Mouse (Mus musculus) limb, embryonic 15.5 days (tissue): ENCODE results near the gene Stard13. TPM values are rescaled to one million over a fixed set of nuclear protein-coding genes. Genes with fewer than 3 reads are reported as not detected.

Experiments used
- ATAC-seq: fragments of 200-750 bp; cut with Nextera tagmentation; 2 replicates; pipeline ENCODE4 v1.8.0; 2017; ENCODE audit warnings: low read depth, moderate TSS enrichment; ENCODE audit not compliant: insufficient number of reproducible peaks, low FRiP score, low TSS enrichment
- H3K27ac ChIP-seq: fragments of 300-500 bp; sonication (generic); 2 replicates; pipeline ENCODE4 v1.5.1; 2015; ENCODE audit warnings: moderate library complexity, mild to moderate bottlenecking, inconsistent platforms
- H3K27me3 ChIP-seq: fragments of 300-500 bp; sonication (generic); 2 replicates; pipeline ENCODE4 v1.6.1; 2015; ENCODE audit warnings: inconsistent platforms
- H3K36me3 ChIP-seq: fragments of 300-500 bp; sonication (generic); 2 replicates; pipeline ENCODE4 v1.6.1; 2015; ENCODE audit warnings: inconsistent platforms
- H3K4me1 ChIP-seq: fragments of 300-500 bp; sonication (generic); 2 replicates; pipeline ENCODE4 v1.6.1; 2015; ENCODE audit warnings: inconsistent platforms
- H3K4me2 ChIP-seq: fragments of 300-500 bp; sonication (generic); 2 replicates; pipeline ENCODE4 v1.6.1; 2015; ENCODE audit warnings: mild to moderate bottlenecking, inconsistent platforms
- H3K4me3 ChIP-seq: fragments of 300-500 bp; sonication (generic); 2 replicates; pipeline ENCODE4 v1.5.1; 2015; ENCODE audit warnings: mild to moderate bottlenecking, inconsistent platforms
- H3K9ac ChIP-seq: fragments of 300-500 bp; sonication (generic); 2 replicates; pipeline ENCODE4 v1.6.1; 2015; ENCODE audit warnings: inconsistent platforms
- H3K9me3 ChIP-seq: fragments of 300-500 bp; sonication (generic); 2 replicates; pipeline ENCODE4 v1.6.1; 2016; ENCODE audit warnings: inconsistent platforms
- WGBS: fragments of 180-500 bp; shearing (Covaris S2); methylation state at CpG from one replicate; pipeline ENCODE4 v1.1.7; 2015; 5-methylcytosine and 5-hydroxymethylcytosine counted together
- polyA plus RNA-seq: library from polyadenylated mRNA; unstranded; fragments of >200 nt; fragmentation: Nextera tagmentation; extraction: Ambion mirVana; gene quantifications from 2 replicates; pipeline ENCODE4 v1.2.1, GENCODE M21; 2015

The Stard13 gene
- 11.2 and 12.2 TPM in 2 replicates for polyA plus RNA-seq

GRCm38 (mm10) chr5:151233400-151234031, at the start of gene Stard13:
TSS of gene Stard13 (minus strand) at chr5:151233836.
- under 1% methylated on average over 47 of the region's 49 CpGs for WGBS

GRCm38 (mm10) chr5:151279531-151279930, 45.9 kb upstream of the Stard13 start:
- Histone ChIP-seq H3K4me3 (no peak overlapping the region), H3K4me1 (no peaks in the 10 kb centered on the region), H3K36me3 (no peaks in the 10 kb centered on the region), H3K9ac (no peak overlapping the region), H3K9me3 (no peaks in the 10 kb centered on the region), H3K27ac (no peak overlapping the region), H3K4me2 (no peak overlapping the region), H3K27me3 (no peaks in the 10 kb centered on the region)
- 87% methylated on average over 7 of the region's 7 CpGs for WGBS
- no peak for ATAC-seq

More at GRCm38 (mm10) chr5:151233400-151234031, at the start of gene Stard13:
- Histone ChIP-seq H3K27me3 (peaks cover 5% of the 10 kb centered on the region; the same call in 1 of the 2 replicates), H3K4me1 (peaks cover 17% of the 10 kb centered on the region), H3K4me3 (peak within 1 kb of the TSS; percentile 59), H3K9me3 (no peaks in the 10 kb centered on the region), H3K4me2 (peak within 1 kb of the TSS; percentile 93), H3K9ac (peak within 1 kb of the TSS; percentile 68), H3K36me3 (no peaks in the 10 kb centered on the region), H3K27ac (no peak within 1 kb of the TSS)
- ATAC-seq: peak; percentile 58; the same call in 1 of the 2 replicates

GRCm38 (mm10) chr5:151277927-151278326, 44.3 kb upstream of the Stard13 start:
- Histone ChIP-seq H3K4me2 (no peak overlapping the region), H3K36me3 (no peaks in the 10 kb centered on the region), H3K9me3 (no peaks in the 10 kb centered on the region), H3K27ac (no peak overlapping the region), H3K27me3 (no peaks in the 10 kb centered on the region), H3K9ac (no peak overlapping the region), H3K4me3 (no peak overlapping the region), H3K4me1 (no peaks in the 10 kb centered on the region)
- no peak for ATAC-seq
- WGBS: 83% methylated on average over 6 of the region's 6 CpGs

- H3K9ac ChIP-seq: no peak overlapping the region
- H3K4me3 ChIP-seq: no peak overlapping the region
- no peaks in the 10 kb centered on the region for H3K36me3 ChIP-seq
- 93% methylated on average over 2 of the region's 2 CpGs for WGBS
- H3K9me3 ChIP-seq: no peaks in the 10 kb centered on the region
- no peak overlapping the region for H3K27ac ChIP-seq
- H3K4me2 ChIP-seq: no peak overlapping the region
- H3K27me3 ChIP-seq: no peaks in the 10 kb centered on the region
- no peaks in the 10 kb centered on the region for H3K4me1 ChIP-seq
- ATAC-seq: no peak
These were observed 42.4 kb upstream of the Stard13 start for GRCm38 (mm10) chr5:151275986-151276385.

DNA sequence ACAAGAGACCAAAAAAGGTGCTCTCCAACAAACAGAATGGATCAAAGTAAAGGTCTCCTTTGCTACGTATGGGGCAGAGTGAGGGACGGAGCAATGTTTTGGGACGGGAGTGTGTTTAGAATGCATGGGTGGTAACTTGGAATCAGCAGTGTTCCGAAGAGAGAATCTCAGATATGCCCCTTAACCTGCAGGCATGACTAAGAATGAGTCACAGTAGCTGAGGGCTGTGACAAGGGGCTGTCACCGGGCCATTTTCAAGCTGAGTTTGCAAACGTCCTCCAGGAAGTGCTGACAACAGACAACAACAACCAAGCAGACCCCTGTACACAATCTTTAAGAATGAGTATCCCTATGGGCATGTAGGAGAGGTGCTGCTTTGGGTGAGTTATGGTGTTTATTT, 40.6 kb upstream of the Stard13 start:
- no peak overlapping the region for H3K4me3 ChIP-seq
- H3K27me3 ChIP-seq: no peaks in the 10 kb centered on the region
- no peak overlapping the region for H3K27ac ChIP-seq
- H3K4me2 ChIP-seq: no peak overlapping the region
- 77% methylated on average over 6 of the region's 6 CpGs for WGBS
- H3K4me1 ChIP-seq: no peaks in the 10 kb centered on the region
- ATAC-seq: no peak
- no peak overlapping the region for H3K9ac ChIP-seq
- no peaks in the 10 kb centered on the region for H3K9me3 ChIP-seq
- no peaks in the 10 kb centered on the region for H3K36me3 ChIP-seq

DNA sequence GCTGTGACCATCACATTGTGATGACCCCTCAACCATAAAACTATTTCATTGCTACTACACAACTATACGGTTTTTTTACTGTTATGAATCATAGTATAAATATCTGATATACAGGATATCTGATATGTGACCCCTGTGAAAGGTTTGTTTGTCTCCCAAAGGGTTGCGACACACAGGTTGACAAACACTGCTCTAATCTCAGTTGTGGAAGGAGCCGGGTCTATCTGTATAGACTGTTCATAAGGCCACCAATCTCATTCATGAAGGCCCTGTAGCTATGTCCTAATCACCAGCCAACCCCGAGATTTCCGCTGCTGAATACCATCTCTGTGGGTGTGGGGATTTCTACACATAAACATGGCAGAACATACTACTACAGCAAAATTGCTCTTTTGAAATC, 37.2 kb upstream of the Stard13 start:
- Histone ChIP-seq H3K27me3 (no peaks in the 10 kb centered on the region), H3K27ac (no peak overlapping the region), H3K4me3 (no peak overlapping the region), H3K9ac (no peak overlapping the region), H3K4me2 (no peak overlapping the region), H3K9me3 (no peaks in the 10 kb centered on the region), H3K36me3 (no peaks in the 10 kb centered on the region), H3K4me1 (no peaks in the 10 kb centered on the region)
- whole genome bisulfite sequencing: 88% methylated on average over 5 of the region's 5 CpGs
- ATAC-seq: no peak

DNA sequence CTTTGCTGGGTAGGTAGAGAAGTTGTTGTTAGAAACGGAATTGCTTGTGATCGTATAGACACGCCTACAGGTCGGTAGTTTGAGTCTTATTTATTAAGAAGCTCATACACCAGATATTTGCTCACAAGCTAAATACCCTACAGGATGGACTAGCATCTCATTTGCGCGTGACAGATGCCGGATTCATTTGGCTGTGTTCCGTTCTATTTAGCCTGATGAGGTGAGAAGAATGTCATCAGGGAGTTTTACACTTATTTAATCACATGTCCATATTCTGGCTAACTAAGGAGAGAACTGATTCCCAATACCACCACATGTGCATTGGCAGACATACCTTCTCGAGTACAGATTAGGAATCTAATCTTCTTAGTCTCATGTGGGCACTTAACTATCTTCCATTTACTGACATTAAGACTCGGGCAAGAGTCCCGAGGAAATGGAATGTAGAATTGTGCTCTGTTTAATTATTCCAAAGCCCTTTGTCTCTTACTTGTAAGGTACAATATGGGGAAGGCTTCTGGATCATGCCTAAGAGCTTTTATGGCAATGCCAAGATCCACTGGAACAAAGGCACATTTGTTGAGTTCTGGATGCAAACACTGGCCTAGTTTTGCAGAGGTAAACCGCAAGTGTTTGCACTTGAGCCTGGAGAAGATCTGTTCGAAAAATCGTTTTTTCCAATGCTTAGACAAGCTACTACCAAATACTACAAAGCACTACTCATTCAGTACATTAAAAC, 33.4 kb upstream of the Stard13 start:
- no peak for ATAC-seq
- Histone ChIP-seq H3K36me3 (no peaks in the 10 kb centered on the region), H3K9me3 (no peaks in the 10 kb centered on the region), H3K4me3 (no peak overlapping the region), H3K4me1 (no peaks in the 10 kb centered on the region), H3K27me3 (no peaks in the 10 kb centered on the region), H3K9ac (no peak overlapping the region), H3K27ac (no peak overlapping the region), H3K4me2 (no peak overlapping the region)
- 78% methylated on average over 14 of the region's 14 CpGs for WGBS

DNA sequence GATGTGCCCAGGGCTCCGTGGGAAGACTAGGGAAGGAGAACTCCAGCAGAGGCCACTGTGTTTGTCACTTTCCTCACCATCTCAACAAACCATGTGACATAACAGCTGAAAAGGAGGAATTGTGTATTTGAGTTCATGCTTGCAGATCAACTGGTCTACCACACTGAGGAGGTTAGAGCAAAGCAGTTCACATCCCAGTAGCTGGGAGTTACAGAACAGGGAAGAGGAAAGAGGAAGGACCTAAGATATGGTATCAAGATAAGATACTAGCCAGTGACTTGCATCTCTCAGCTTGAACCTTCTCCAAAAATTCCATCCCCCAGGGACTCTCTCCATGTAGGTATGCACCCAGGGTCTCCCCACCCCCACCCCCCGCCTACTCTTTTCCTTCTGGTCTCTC, 27.9 kb upstream of the Stard13 start:
- H3K36me3 ChIP-seq: no peaks in the 10 kb centered on the region
- H3K9me3 ChIP-seq: no peaks in the 10 kb centered on the region
- no peaks in the 10 kb centered on the region for H3K27me3 ChIP-seq
- WGBS: 84% methylated on average over 2 of the region's 2 CpGs
- H3K4me3 ChIP-seq: no peak overlapping the region
- H3K4me1 ChIP-seq: no peaks in the 10 kb centered on the region
- H3K9ac ChIP-seq: no peak overlapping the region
- H3K4me2 ChIP-seq: no peak overlapping the region
- no peak for ATAC-seq
- no peak overlapping the region for H3K27ac ChIP-seq

DNA sequence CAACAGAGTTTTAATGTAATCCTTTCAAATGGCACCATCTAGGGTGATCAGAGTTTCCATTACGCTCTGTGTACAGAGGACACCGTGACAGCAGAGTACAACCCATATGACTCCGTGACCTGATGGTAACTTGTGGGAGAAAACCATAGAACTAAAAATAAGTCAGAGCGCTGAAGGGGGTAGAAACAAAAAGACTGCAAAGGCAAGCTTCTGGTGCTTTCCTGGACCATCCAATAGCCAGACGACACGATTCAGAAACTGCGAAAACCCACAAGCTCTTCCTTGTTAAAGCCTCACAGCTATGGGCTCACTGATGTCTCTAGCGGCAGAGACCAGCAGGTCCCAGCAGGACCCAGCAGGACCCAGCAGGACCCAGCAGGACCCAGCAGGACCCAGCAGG, 18.6 kb upstream of the Stard13 start:
- WGBS: 68% methylated on average over 8 of the region's 8 CpGs
- no peak for ATAC-seq
- 0 out of 2 replicates have a peak, but pooled peaks cover under 1% of the 10 kb centered on the region for H3K4me1 ChIP-seq
- H3K4me2 ChIP-seq: no peak overlapping the region
- H3K27me3 ChIP-seq: no peaks in the 10 kb centered on the region
- no peak overlapping the region for H3K4me3 ChIP-seq
- no peaks in the 10 kb centered on the region for H3K9me3 ChIP-seq
- no peak overlapping the region for H3K27ac ChIP-seq
- no peak overlapping the region for H3K9ac ChIP-seq
- no peaks in the 10 kb centered on the region for H3K36me3 ChIP-seq

- no peak overlapping the region for H3K9ac ChIP-seq
- no peak for ATAC-seq
- no peaks in the 10 kb centered on the region for H3K9me3 ChIP-seq
- no peaks in the 10 kb centered on the region for H3K27me3 ChIP-seq
- 0 out of 2 replicates have a peak, but pooled peaks cover 3% of the 10 kb centered on the region for H3K4me1 ChIP-seq
- no peak overlapping the region for H3K4me3 ChIP-seq
- 91% methylated on average over 8 of the region's 8 CpGs for WGBS
- no peak overlapping the region for H3K27ac ChIP-seq
- H3K36me3 ChIP-seq: no peaks in the 10 kb centered on the region
- H3K4me2 ChIP-seq: no peak overlapping the region
These were observed 18.0 kb upstream of the Stard13 start for GRCm38 (mm10) chr5:151251656-151252055.

GRCm38 (mm10) chr5:151248671-151249620, 15.3 kb upstream of the Stard13 start:
- no peak overlapping the region for H3K9ac ChIP-seq
- ATAC-seq: no peak
- WGBS: 70% methylated on average over 10 of the region's 10 CpGs
- H3K9me3 ChIP-seq: no peaks in the 10 kb centered on the region
- H3K27ac ChIP-seq: no peak overlapping the region
- no peaks in the 10 kb centered on the region for H3K27me3 ChIP-seq
- no peak overlapping the region for H3K4me2 ChIP-seq
- no peak overlapping the region for H3K4me3 ChIP-seq
- H3K36me3 ChIP-seq: no peaks in the 10 kb centered on the region
- H3K4me1 ChIP-seq: 0 out of 2 replicates have a peak, but pooled peaks cover 3% of the 10 kb centered on the region
